9 mouse cellular contexts compared by ENCODE assay signal in the genomic region with DNA sequence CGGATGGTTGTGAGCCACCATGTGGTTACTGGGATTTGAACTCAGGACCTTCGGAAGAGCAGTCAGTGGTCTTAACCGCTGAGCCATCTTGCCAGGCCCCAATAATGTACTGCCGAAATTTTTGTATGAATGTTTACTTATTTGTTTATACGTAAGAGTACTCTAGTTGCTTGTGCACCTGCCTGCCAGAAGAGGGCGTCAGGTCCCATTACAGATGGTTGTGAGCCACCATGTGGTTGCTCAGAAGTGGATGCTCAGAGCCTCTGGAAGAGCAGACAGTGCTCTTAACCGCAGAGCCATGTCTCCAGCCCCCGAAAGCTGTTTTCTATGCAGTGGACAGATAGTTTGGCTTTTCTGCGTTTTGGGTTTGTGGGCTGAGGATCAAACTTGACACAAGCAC. TPM values are rescaled to one million over a fixed set of nuclear protein-coding genes. Genes with fewer than 3 reads are reported as not detected.
DNase-seq lines count a peak whose midpoint lies in the region; ATAC-seq and TF ChIP-seq lines count a peak whose summit lies in the region.
"Had no signal": no experiment of that assay in that cellular context is flagged by ENCODE, and none has a peak within 500 bp of the region (broad histone marks: within the 10 kb centered on the region; RNA-seq: fewer than 3 reads in every experiment).

No protein-coding gene starts in this region.

- 48% methylated on average over 9 of the region's 9 CpGs for WGBS in kidney, embryonic 15.5 days
- 42% methylated on average over 9 of the region's 9 CpGs for WGBS in hindbrain, embryonic 13.5 days

- DNase-seq in kidney, adult 9 months = peak; percentile 32
- peak; percentile 33 for DNase-seq in T-cell, adult 2 months (ENCODE audit: low spot score)
- peak; percentile 41 for DNase-seq in naive thymus-derived CD4-positive, alpha-beta T cell, adult 2 months (ENCODE audit: low read depth)
- no peak for DNase-seq in gastrocnemius, adult 8-10 months (ENCODE audit: low spot score in 2 of 2)
- no peak for DNase-seq in frontal cortex, adult 2 months (ENCODE audit: extremely low spot score in 1 of 2, low spot score in 1 of 2)

- TF ChIP-seq POLR2A in ES-Bruce4 (IDR thresholded peaks at IDR 0.05; ENCODE audit: insufficient read depth, low read length) = no peak

- no peaks in the 10 kb centered on the region for H3K27me3 ChIP-seq in kidney, embryonic 15.5 days
- no peaks in the 10 kb centered on the region for H3K27me3 ChIP-seq in ES-Bruce4 (ENCODE audit: control insufficient read depth, insufficient read depth, low read length, poor library complexity, severe bottlenecking)
- 0 out of 2 replicates have a peak, but pooled peaks cover 3% of the 10 kb centered on the region for H3K27me3 ChIP-seq in hindbrain, embryonic 13.5 days
- H3K27me3 ChIP-seq: limb, embryonic 13.5 days had no signal

- peaks cover 7% of the 10 kb centered on the region; the same call in 1 of the 2 replicates for H3K4me1 ChIP-seq in kidney, embryonic 15.5 days
- no peaks in the 10 kb centered on the region for H3K4me1 ChIP-seq in ES-Bruce4 (ENCODE audit: control insufficient read depth, insufficient read depth, low read length)
- H3K4me1 ChIP-seq in hindbrain, embryonic 13.5 days (replicated peaks) = peaks cover 20% of the 10 kb centered on the region
- H3K4me1 ChIP-seq: limb, embryonic 13.5 days had no signal

- H3K9me3 ChIP-seq in kidney, embryonic 15.5 days (replicated peaks) = no peaks in the 10 kb centered on the region
- no peaks in the 10 kb centered on the region for H3K9me3 ChIP-seq in ES-Bruce4 (replicated peaks; ENCODE audit: control insufficient read depth, insufficient read depth, low read length, poor library complexity, severe bottlenecking)
- no peaks in the 10 kb centered on the region for H3K9me3 ChIP-seq in hindbrain, embryonic 13.5 days
- H3K9me3 ChIP-seq: limb, embryonic 13.5 days had no signal

- H3K36me3 ChIP-seq in kidney, embryonic 15.5 days = peaks cover 20% of the 10 kb centered on the region
- peaks cover 5% of the 10 kb centered on the region for H3K36me3 ChIP-seq in ES-Bruce4 (ENCODE audit: control insufficient read depth, insufficient read depth, low read length, poor library complexity, severe bottlenecking)
- H3K36me3 ChIP-seq in hindbrain, embryonic 13.5 days = peaks cover 20% of the 10 kb centered on the region

- no peak overlapping the region for H3K27ac ChIP-seq in kidney, embryonic 15.5 days
- no peak overlapping the region for H3K27ac ChIP-seq in ES-Bruce4 (ENCODE audit: insufficient read depth, low read length)
- H3K27ac ChIP-seq in hindbrain, embryonic 13.5 days = 0 out of 2 replicates have a peak overlapping the region, but pooled peaks have one; percentile 35
- H3K27ac ChIP-seq: limb, embryonic 13.5 days had no signal

- H3K4me2 ChIP-seq in kidney, embryonic 15.5 days = no peak overlapping the region
- no peak overlapping the region for H3K4me2 ChIP-seq in hindbrain, embryonic 13.5 days
- H3K4me2 ChIP-seq: limb, embryonic 13.5 days had no signal

- peak; percentile 73 for TF ChIP-seq CTCF in ES-Bruce4 (IDR thresholded peaks at IDR 0.05; ENCODE audit: low read depth, low read length)

- H3K9ac ChIP-seq in kidney, embryonic 15.5 days = no peak overlapping the region
- H3K9ac ChIP-seq in ES-Bruce4 (ENCODE audit: low read depth, poor library complexity, severe bottlenecking) = no peak overlapping the region
- H3K9ac ChIP-seq in hindbrain, embryonic 13.5 days = no peak overlapping the region
- H3K9ac ChIP-seq: limb, embryonic 13.5 days had no signal

- no peak for ATAC-seq in kidney, embryonic 15.5 days (replicated peaks; ENCODE audit: low FRiP score)
- no peak for ATAC-seq in hindbrain, embryonic 13.5 days (ENCODE audit: low FRiP score)

- H3K4me3 ChIP-seq in kidney, embryonic 15.5 days (replicated peaks) = no peak overlapping the region
- H3K4me3 ChIP-seq in ES-Bruce4 (ENCODE audit: low read depth, low read length) = no peak overlapping the region
- H3K4me3 ChIP-seq in hindbrain, embryonic 13.5 days = no peak overlapping the region
- H3K4me3 ChIP-seq: limb, embryonic 13.5 days had no signal

- TF ChIP-seq EP300 in ES-Bruce4 (IDR thresholded peaks at IDR 0.05; ENCODE audit: insufficient read depth, low read depth, low read length) = no peak

RNA-seq across cellular contexts. Expression of gene Fgfbp3, which starts 21.6 kb away (rescaled TPM):
- polyA plus RNA-seq in kidney, embryonic 15.5 days (2015; fragmentation: Nextera tagmentation; extraction: Ambion mirVana) = 6.7 and 7.2 TPM in 2 replicates
- polyA plus RNA-seq in ES-Bruce4 (2011; ENCODE audit: insufficient read depth, insufficient read length, low read depth, missing spikeins) = 2.3 and 2.5 TPM in 2 replicates
- 56.2 and 64.3 TPM in 2 replicates for polyA plus RNA-seq in hindbrain, embryonic 13.5 days (2015; fragmentation: Nextera tagmentation; extraction: Ambion mirVana)
- total RNA-seq in gastrocnemius, adult 8-10 months (2022) = 1 to 10 TPM; 1.0 to 2.0 (median 1.4) TPM
- polyA plus RNA-seq in frontal cortex, adult 2 months (2012; rRNA removed) = 10.5 and 11.9 TPM in 2 replicates

RNA-seq across cellular contexts. Expression of gene Btaf1, which starts 28.1 kb away (rescaled TPM):
- polyA plus RNA-seq in kidney, embryonic 15.5 days (2015; fragmentation: Nextera tagmentation; extraction: Ambion mirVana) = 11.0 and 11.1 TPM in 2 replicates
- 46.3 and 49.9 TPM in 2 replicates for polyA plus RNA-seq in ES-Bruce4 (2011; ENCODE audit: insufficient read depth, insufficient read length, low read depth, missing spikeins)
- 9.8 and 10.1 TPM in 2 replicates for polyA plus RNA-seq in hindbrain, embryonic 13.5 days (2015; fragmentation: Nextera tagmentation; extraction: Ambion mirVana)
- 10 to 100 TPM in 1 of 4 experiments, 1 to 10 TPM in 3; 7.8 to 10.7 (median 8.2) TPM for total RNA-seq in gastrocnemius, adult 8-10 months (2022)
- polyA plus RNA-seq in frontal cortex, adult 2 months (2012; rRNA removed) = 14.4 TPM in 2 replicates

Comparison
In these comparisons a context has a peak if more than half of its experiments do, and no peak if none do; other contexts are left out.
1. DNase-seq: peak in kidney, adult 9 months (single experiment), T-cell, adult 2 months (single experiment) and naive thymus-derived CD4-positive, alpha-beta T cell, adult 2 months (single experiment); none in gastrocnemius, adult 8-10 months (0 of 2) and frontal cortex, adult 2 months (0 of 2).